Mouse (Mus musculus): ENCODE data around the gene Rbp7.
"Not testable (repeated sequence)": the region's sequence is repeated elsewhere in the genome, so short reads cannot be mapped to it uniquely, and the experiment has no call there.

The Rbp7 gene

GRCm38 (mm10) chr4:149454879-149455278 lies at the start of gene Rbp7:
Gene Rbp7 (minus strand): TSS chr4:149454978.
- DNase-seq (ENCODE audit: low spot score in 2 of 2), result no peak

GRCm38 (mm10) chr4:149504363-149504762 lies 49.6 kb upstream of the Rbp7 start:
- DNase-seq (ENCODE audit: low spot score in 2 of 2), result no peak

- DNase-seq (ENCODE audit: low spot score in 2 of 2), result no peak
Measured at GRCm38 (mm10) chr4:149499790-149500189, 45.0 kb upstream of the Rbp7 start.

- DNase-seq (ENCODE audit: low spot score in 2 of 2), result no peak
Measured at GRCm38 (mm10) chr4:149498901-149499300, 44.1 kb upstream of the Rbp7 start.

- DNase-seq (ENCODE audit: low spot score in 2 of 2), result no peak
Measured at GRCm38 (mm10) chr4:149496612-149497011, 41.8 kb upstream of the Rbp7 start.

- DNase-seq (ENCODE audit: low spot score in 2 of 2), result no peak
Measured at GRCm38 (mm10) chr4:149491151-149491550, 36.4 kb upstream of the Rbp7 start.

GRCm38 (mm10) chr4:149489415-149490240 lies 34.9 kb upstream of the Rbp7 start:
- DNase-seq (ENCODE audit: low spot score in 2 of 2), result no peak

- DNase-seq (ENCODE audit: low spot score in 2 of 2), result no peak
Measured at GRCm38 (mm10) chr4:149487729-149488128, 33.0 kb upstream of the Rbp7 start.

GRCm38 (mm10) chr4:149485825-149486206 lies 31.0 kb upstream of the Rbp7 start:
- DNase-seq (ENCODE audit: low spot score in 2 of 2), result peak in 1 of 2 experiments; percentile 33

GRCm38 (mm10) chr4:149485053-149485824 lies 30.5 kb upstream of the Rbp7 start, which contains the start of the genes Nmnat1 and Lzic:
Gene Nmnat1 (minus strand): TSS chr4:149485202.
Gene Lzic (plus strand): TSS chr4:149485229.
- DNase-seq (ENCODE audit: low spot score in 2 of 2), result peak; percentile 83 to 88

- no peak for DNase-seq (ENCODE audit: low spot score in 2 of 2)
Measured at GRCm38 (mm10) chr4:149484566-149484965, 29.8 kb upstream of the Rbp7 start.

GRCm38 (mm10) chr4:149477078-149477477 lies 22.3 kb upstream of the Rbp7 start, which contains the start of gene Tmem274:
Gene Tmem274 (plus strand): TSS chr4:149477378.
- DNase-seq (ENCODE audit: low spot score in 2 of 2), result no peak

- no peak for DNase-seq (ENCODE audit: low spot score in 2 of 2)
Measured at GRCm38 (mm10) chr4:149475096-149475495, 20.3 kb upstream of the Rbp7 start.

GRCm38 (mm10) chr4:149469557-149469956 lies 14.8 kb upstream of the Rbp7 start:
- peak; percentile 82 to 83 for DNase-seq (ENCODE audit: low spot score in 2 of 2)

- DNase-seq (ENCODE audit: low spot score in 2 of 2), result no peak
Measured at GRCm38 (mm10) chr4:149463435-149463950, 8.7 kb upstream of the Rbp7 start.

GRCm38 (mm10) chr4:149462305-149462971 lies 7.7 kb upstream of the Rbp7 start:
- no peak for DNase-seq (ENCODE audit: low spot score in 2 of 2)

- DNase-seq (ENCODE audit: low spot score in 2 of 2), result no peak
Measured at GRCm38 (mm10) chr4:149461579-149462304, 7.0 kb upstream of the Rbp7 start.

- DNase-seq (ENCODE audit: low spot score in 2 of 2), result not testable (repeated sequence)
Measured at GRCm38 (mm10) chr4:149460475-149460874, 5.7 kb upstream of the Rbp7 start.

- DNase-seq (ENCODE audit: low spot score in 2 of 2), result no peak
Measured at GRCm38 (mm10) chr4:149459425-149459824, 4.6 kb upstream of the Rbp7 start.

- DNase-seq (ENCODE audit: low spot score in 2 of 2), result no peak
Measured at GRCm38 (mm10) chr4:149458526-149458925, 3.7 kb upstream of the Rbp7 start.

GRCm38 (mm10) chr4:149457831-149458430 lies 3.2 kb upstream of the Rbp7 start:
- DNase-seq (ENCODE audit: low spot score in 2 of 2), result no peak

Measured in thymus, postnatal 10 days (tissue).